Mouse (Mus musculus): ENCODE results near the gene Gpr4.

The Gpr4 gene

DNA sequence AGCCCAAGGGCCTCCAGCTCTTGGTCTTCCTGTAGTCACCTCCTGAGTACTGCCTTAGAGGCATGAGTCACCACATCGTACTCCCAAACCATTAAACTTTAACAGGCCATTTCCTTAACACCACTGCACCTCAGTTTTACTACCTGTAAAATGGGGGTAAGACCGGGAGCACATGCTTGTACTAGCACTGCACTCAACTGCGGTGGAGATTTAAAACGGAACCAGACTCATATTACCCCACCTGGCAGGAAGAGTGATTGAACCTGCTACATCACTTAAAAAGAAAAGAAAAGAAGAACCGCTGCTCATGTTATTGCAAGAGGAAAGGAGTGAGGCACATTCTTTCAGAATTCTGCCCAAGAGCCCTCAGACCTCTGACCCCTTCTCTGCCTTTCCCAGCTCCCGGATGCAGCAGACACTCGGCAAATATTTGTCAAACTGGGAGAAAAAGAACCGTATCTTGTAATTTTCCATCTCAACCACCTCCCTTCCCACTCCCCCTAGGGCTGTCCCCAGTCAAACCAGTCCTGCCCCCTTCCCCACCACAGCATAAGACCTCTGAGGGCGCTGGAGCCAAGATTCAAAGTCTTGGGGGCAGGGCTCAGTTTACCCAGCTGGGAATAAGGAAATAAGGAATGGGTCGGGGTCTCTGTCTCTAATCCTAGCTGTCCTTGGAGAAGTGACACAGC, 56.8 kb downstream of the Gpr4 start:
- DNase-seq: no peak

GRCm38 (mm10) chr7:19269721-19270441, 57.5 kb downstream of the Gpr4 start:
- DNase-seq: peak; percentile 25

GRCm38 (mm10) chr7:19270509-19271237, 58.3 kb downstream of the Gpr4 start:
- DNase-seq: no peak

DNA sequence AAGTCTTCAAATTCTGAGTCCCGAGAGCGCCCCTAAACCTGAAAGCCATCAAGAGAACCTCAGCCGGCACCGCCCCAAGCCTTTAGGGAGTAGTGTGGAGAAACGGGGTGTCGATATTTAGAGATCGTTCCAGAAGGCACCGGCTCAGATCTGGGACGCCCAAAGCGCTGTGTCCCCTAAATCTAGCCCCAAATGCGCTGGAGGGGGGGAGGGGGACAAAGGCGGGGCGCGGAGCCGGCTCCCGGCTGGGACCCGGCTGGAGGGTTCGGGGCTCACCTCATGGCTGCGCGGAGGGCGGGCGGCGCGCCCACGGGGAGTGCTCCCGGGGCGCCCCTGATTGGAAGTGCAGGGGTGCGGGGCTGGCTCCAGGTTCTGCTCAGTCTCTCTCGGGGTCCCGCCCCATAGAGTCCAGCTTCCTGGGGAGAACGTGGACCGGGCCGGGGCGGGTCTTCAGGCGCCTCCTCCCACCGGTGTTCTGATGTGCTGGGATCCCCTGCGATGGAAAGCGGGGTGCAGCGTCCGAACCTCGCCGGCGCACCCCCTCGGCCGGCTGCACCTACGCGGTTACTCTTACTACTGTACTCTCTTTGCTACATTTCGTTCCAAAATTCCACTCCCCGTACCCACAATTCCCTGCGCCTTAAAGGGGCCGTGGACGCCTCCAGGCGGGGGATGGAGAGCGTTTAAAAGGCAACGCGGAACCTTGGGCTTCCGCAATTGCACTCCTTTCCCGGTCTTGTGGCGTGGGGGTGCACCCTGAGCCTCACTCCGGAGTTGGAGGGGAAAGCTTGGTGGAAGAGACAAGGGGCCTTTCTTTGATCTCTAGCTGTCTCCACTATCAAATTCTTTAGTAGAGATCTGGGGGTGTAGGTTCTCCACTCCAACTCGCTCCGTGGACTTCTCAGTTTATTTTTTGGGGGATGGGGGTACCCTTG, 59.2 kb downstream of the Gpr4 start, which contains the start of gene Vasp:
Vasp (minus strand) TSS at position 580 of the 935 bp plus-strand sequence.
- peak; percentile 69 for DNase-seq

- peak; percentile 59 for DNase-seq
These were observed 59.9 kb downstream of the Gpr4 start for GRCm38 (mm10) chr7:19272173-19272764.

Measured in right cerebral cortex, postnatal 4 days (tissue).